Mouse (Mus musculus) midbrain, embryonic 11.5 days (tissue): ENCODE results near the gene Gm21828. TPM values are rescaled to one million over a fixed set of nuclear protein-coding genes. Genes with fewer than 3 reads are reported as not detected.
"Not testable (repeated sequence)": the region's sequence is repeated elsewhere in the genome, so short reads cannot be mapped to it uniquely, and the experiment has no call there.

Source experiments
- ATAC-seq: fragments of 200-750 bp; cut with Nextera tagmentation; 2 replicates; pipeline ENCODE4 v1.8.0; 2017; ENCODE audit warnings: moderate TSS enrichment, moderate library complexity; ENCODE audit not compliant: low FRiP score
- DNase-seq: peaks from one replicate; pipeline ENCODE4 v3.0.0; 2015; ENCODE audit warnings: low spot score; ENCODE audit errors: missing footprints
- H3K27ac ChIP-seq: fragments of 300-500 bp; sonication (generic); 2 replicates; pipeline ENCODE4 v1.5.1; 2014; ENCODE audit warnings: low read depth, low read length
- H3K27me3 ChIP-seq: fragments of 300-500 bp; sonication (generic); 2 replicates; pipeline ENCODE4 v1.6.1; 2014; ENCODE audit warnings: mild to moderate bottlenecking, low read length, moderate library complexity, mixed read lengths; ENCODE audit not compliant: control insufficient read depth, insufficient read depth
- H3K36me3 ChIP-seq: fragments of 300-500 bp; sonication (generic); 2 replicates; pipeline ENCODE4 v1.6.1; 2014; ENCODE audit warnings: mild to moderate bottlenecking, low read length, moderate library complexity, mixed read lengths; ENCODE audit not compliant: control insufficient read depth, insufficient read depth
- H3K4me1 ChIP-seq: fragments of 300-500 bp; sonication (generic); 2 replicates; pipeline ENCODE4 v1.6.1; 2014; ENCODE audit warnings: low read length; ENCODE audit not compliant: control insufficient read depth, insufficient read depth
- H3K4me2 ChIP-seq: fragments of 300-500 bp; sonication (generic); 2 replicates; pipeline ENCODE4 v1.6.1; 2014; ENCODE audit warnings: mild to moderate bottlenecking, moderate library complexity
- H3K4me3 ChIP-seq: fragments of 300-500 bp; sonication (generic); 2 replicates; pipeline ENCODE4 v1.5.1; 2014; ENCODE audit warnings: low read depth, low read length
- H3K9ac ChIP-seq: fragments of 300-500 bp; sonication (generic); 2 replicates; pipeline ENCODE4 v1.6.1; 2014; ENCODE audit warnings: low read length
- H3K9me3 ChIP-seq: fragments of 300-500 bp; sonication (generic); 2 replicates; pipeline ENCODE4 v1.6.1; 2016; ENCODE audit warnings: low read length; ENCODE audit not compliant: control insufficient read depth
- WGBS: fragments of 180-500 bp; shearing (Covaris S2); extraction: QIAGEN DNeasy Blood & Tissue Kit; methylation state at CpG from one replicate; pipeline ENCODE4 v1.1.7; 2014; 5-methylcytosine and 5-hydroxymethylcytosine counted together
- polyA plus RNA-seq: library from polyadenylated mRNA; unstranded; fragments of >200 nt; fragmentation: Nextera tagmentation; extraction: Ambion mirVana; gene quantifications from 2 replicates; pipeline ENCODE4 v1.2.1, GENCODE M21; 2014

Gm21828 gene
- polyA plus RNA-seq, result not detected in 2 replicates

- not testable (repeated sequence) for H3K4me1 ChIP-seq, H3K9me3 ChIP-seq, H3K27ac ChIP-seq, H3K4me2 ChIP-seq, H3K4me3 ChIP-seq, H3K27me3 ChIP-seq, DNase-seq, H3K9ac ChIP-seq, H3K36me3 ChIP-seq, ATAC-seq
- no CpG with 5 or more reads among the region's 3 CpGs for WGBS
Observed at GRCm38 (mm10) chrY:13223828-13224227, at the start of gene Gm21828. Gene Gm21828 (minus strand): TSS chrY:13223928.

- ATAC-seq, DNase-seq, H3K4me3 ChIP-seq: not testable (repeated sequence)
Observed at GRCm38 (mm10) chrY:13252091-13252490, 28.4 kb upstream of the Gm21828 start, which contains the start of the genes Gm21440 and Gm21454. Gene Gm21440 (plus strand): TSS chrY:13252391. Gene Gm21454 (plus strand): TSS chrY:13252442.

More at GRCm38 (mm10) chrY:13252091-13252490, 28.4 kb upstream of the Gm21828 start, which contains the start of the genes Gm21440 and Gm21454:
- H3K27me3 ChIP-seq, H3K27ac ChIP-seq, H3K4me1 ChIP-seq, H3K36me3 ChIP-seq, H3K4me2 ChIP-seq, H3K9me3 ChIP-seq, H3K9ac ChIP-seq: not testable (repeated sequence)

Other genes with a start within 250 kb of the Gm21828 start
- gene Gm20807, start 181.0 kb downstream of the Gm21828 start, polyA plus RNA-seq, result not detected in 2 replicates
- gene Gm21891, start 90.4 kb downstream of the Gm21828 start, polyA plus RNA-seq, result not detected in 2 replicates
- not detected in 2 replicates for gene Gm21425, start 62.0 kb downstream of the Gm21828 start, polyA plus RNA-seq
- not detected in 2 replicates for gene Gm21440, start 28.5 kb upstream of the Gm21828 start, polyA plus RNA-seq
- not detected in 2 replicates for gene Gm21454, start 28.5 kb upstream of the Gm21828 start, polyA plus RNA-seq
- not detected in 2 replicates for gene Gm21725, start 125.1 kb upstream of the Gm21828 start, polyA plus RNA-seq
- not detected in 2 replicates for gene Gm21866, start 241.7 kb upstream of the Gm21828 start, polyA plus RNA-seq